Mouse (Mus musculus) cerebellum, postnatal 36 days (tissue): ENCODE data around the gene Kmt2d.
A peak's percentile ranks its signal among the peaks of the same experiment; 100 is the strongest.
"Not testable (repeated sequence)": the region's sequence is repeated elsewhere in the genome, so short reads cannot be mapped to it uniquely, and the experiment has no call there.

ENCODE experiments used
- DNase-seq, 2 experiments: peaks; one replicate each; pipeline ENCODE4 v3.0.0; 2021 to 2022; ENCODE audit warnings: mixed read lengths in 2 of 2

Gene Kmt2d

DNA sequence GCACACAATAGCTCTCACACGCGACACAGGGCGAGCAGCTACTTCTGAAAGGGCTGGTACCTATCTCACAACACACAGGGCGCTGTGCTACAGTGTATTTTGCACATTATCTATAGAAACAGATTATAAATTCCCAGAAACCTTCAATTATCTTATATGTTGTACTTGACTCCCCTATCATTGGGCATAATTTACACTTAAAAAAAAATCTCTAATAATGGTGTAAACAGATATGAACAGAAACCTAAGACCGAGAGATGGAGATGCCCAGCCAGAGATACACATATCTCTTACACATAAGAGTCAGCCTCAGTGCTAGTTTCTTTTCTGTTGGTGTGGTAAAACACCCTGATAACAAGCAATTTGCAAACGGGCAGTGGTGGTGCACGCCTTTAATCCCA is 43.4 kb downstream of the Kmt2d start:
- no peak for DNase-seq

DNA sequence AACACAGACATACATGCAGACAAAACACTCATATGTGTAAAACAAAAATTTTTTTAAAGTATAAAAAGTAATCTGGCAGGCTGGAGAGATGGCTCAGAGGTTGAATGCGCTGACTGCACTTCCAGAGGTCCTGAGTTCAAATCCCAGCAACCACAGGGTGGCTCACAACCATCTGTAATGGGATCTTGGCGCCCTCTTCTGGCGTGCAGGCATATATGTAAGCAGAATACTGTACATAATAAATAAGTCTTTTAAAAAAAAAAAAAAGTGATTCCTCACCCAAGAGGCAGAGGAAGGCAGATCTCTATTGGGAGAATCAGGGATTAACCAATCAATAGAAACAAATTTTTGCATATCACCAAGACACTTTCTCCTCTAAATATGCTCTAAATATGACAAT is 47.6 kb downstream of the Kmt2d start:
- DNase-seq: no peak

DNA sequence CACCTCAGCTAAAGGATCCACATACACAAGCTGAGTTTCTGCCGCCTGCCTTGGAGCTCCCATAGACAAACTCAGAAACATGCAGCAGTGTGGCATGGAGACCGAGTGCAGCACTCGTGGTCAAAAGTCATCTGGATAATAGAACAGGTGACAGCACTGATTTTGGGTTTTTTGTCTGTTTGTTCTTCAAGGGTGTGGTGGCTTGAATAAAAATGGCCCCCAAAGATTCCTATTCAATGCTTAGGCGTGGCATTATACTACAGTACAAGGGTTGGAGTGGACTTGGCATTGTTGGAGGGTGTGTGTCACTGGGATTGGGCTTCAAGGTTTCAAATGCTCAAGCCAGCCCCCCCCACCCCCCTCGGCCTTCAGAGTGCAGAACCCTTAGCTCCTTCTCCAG is 48.9 kb downstream of the Kmt2d start:
- DNase-seq: no peak

DNA sequence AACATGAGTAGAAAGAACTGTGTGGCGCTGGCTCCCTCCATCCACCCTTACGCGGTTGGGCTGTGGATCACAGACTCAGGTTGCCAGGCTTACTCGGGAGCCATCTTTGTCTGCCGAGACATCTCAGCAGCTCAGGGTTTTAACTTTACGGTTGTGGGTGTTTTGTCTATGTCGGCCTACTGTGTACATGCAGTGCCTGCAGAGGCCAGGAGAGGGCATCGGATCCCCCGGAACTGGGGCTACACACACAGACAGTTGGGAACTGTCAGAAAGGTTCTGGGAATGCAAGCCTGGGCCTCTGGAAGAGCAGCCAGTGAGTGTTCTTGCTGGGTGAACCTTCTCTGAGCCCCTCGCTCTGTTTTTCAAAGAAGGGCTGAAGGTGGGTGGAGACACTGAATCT is 49.6 kb downstream of the Kmt2d start:
- DNase-seq: no peak

DNA sequence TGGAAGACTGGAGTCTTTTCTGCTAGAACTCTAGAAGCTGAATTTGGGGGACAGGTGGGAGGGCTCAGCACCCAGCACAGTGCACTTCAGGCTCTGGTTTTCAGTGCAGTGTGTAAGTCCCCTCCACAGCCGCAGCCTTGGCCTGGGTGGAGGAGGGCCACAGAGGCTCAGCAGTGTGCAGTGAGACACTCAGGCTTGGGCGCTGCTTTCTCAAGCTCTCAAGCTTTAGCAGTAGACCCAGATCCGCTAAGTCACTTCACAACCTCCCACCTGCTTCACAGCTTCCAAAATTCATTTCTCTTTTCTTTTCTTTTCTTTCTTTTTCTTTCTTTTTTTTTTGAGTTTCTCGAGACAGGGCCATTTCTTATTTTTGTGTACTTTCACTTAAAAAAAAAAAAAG is 50.1 kb downstream of the Kmt2d start:
- DNase-seq: no peak

DNA sequence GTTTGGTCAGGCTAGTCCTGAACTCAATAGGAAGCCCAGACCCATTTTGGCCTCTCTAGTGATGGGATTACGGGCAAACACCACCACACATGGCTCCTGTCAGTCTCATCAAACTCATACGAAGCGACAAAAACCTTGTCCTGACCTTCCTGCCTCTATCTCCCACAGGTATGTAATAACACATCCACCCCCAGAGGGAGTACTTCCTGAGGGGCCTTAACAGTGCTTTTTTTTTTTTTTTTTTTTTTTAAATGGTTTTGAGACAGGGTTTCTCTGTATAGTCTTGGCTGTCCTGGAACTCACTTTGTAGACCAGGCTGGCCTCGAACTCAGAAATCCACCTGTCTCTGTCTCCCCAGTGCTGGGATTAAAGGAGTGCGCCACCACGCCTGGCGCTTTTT is 52.8 kb downstream of the Kmt2d start:
- no peak for DNase-seq

DNA sequence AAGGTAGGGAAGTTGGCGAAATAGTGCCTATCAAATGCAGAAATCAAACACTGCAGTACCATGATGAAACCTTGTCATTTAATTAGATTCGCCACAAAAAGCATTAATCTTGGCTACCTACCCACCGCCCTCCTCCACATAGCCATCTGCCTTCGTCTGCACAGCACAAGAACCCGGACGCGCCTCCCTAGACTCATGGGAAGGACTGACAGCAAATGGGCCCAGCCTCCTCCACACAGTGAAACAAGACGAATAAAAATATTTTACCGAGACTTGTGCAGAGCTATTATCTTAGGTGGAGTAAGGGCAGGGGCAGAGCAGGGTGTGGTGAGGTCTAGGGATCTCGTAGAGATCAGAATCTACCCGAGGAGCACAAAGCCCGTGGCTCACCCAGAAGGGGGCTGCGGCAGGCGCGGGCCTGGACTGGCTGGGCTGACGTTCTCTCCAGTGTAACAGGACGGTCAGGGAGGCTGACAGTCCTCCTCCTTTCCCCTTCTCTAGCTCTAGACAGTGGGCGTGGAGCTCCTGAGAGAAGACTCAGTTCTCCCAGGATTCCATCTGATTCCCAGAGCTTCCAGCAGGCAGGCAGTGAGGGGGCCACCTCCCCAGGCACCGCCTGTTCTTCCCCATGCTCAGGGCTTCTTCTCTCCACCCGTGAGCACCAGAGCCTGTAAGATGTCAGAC is 58.1 kb downstream of the Kmt2d start:
- no peak for DNase-seq

DNA sequence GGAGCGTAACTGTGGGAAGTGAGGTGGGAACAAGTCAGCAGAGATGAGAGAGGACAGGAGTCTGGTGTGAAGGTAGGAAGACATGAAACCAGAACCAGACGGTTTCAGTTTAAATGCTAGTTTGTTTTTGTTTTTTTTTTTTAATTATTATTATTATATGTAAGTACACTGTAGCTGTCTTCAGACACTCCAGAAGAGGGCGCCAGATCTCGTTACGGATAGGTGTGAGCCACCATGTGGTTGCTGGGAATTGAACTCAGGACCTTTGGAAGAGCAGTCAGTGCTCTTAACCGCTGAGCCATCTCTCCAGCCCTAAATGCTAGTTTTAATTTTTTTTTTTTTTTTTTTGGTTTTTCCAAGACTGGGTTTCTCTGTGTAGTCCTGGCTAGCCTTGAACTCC is 60.8 kb downstream of the Kmt2d start:
- DNase-seq: not testable (repeated sequence)

DNA sequence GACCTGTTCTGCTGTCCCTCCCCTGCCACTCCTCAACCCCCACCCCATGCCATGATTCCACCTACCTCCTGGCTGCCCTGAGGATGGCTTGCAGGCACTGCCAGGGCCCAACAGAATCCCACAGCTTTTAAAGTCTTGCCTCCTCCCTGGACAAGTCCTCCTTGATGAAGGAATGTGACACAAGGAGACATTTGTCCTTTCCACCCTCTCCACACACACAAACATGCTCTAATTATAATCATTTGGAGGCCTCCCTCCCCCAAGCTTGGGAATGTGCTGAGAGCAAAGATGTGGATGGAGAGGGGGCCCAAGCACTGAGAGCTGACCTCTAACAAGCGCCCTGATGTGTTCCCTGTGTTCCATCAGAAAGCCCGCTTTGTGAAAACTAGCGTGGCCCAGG is 61.6 kb downstream of the Kmt2d start, which contains the start of gene Ddn:
Gene Ddn, minus strand, starts transcription at position 101 of the 400 bp plus-strand sequence.
- DNase-seq: no peak

DNA sequence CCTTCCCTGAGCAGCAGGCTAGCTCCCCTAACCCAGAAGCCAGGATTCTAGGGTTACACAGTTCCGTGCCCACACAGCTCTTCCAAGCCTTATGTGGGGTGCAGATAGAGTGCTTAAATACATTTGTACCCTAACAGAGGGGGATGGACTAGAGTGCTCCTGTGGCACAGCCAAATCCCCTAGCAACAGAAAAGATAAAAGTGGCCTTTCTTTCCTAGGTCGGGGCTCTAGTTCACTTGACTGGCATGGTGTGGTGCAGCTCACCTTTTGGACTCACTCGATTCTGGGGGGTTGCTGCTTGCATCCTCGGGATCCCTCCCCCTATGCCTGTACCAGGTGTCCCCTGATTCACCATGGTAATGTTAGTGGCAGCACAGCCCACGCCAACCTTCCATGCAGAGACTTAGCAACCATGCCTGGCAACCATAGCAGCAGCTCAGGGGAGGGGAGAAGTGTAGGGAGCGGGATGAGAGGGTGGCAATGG is 62.3 kb downstream of the Kmt2d start:
- DNase-seq: no peak

DNA sequence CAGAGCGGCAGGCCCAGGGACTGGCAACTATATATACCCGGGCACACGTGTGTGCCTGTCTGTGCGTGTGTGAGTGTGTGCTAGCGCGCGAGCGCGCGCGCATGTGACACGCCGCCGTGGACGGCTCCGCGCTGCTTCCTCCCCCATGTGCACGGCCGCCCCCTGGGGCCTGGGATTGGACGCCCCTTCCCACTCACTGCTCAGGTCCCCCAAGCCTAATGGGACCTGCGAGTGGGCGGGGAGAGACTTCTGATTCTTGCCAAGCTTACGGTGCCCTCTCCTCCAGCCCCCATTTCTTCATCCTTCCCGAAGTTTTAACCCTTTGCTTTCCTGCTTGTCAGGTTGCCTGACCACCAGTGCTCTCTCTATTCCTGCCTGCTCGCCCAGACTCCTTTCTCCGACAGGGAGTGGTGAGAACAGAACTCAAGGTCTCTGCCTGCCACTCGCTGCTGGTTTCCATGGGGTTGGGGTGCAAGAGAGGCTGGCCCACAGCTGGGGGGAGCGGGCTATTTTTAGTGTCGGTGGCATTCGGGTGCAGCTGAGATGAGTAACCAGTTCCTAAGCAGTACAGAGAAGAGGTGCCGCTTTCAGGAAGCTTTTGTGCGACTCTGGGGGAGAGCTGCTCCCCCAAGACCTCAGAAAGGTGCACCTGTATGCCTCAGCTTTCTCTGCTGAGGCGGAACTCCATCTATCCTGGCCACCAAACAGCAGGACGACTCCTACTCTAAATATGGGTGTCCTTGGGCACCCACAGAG is 62.9 kb downstream of the Kmt2d start:
- DNase-seq: peak; percentile 23 to 36

DNA sequence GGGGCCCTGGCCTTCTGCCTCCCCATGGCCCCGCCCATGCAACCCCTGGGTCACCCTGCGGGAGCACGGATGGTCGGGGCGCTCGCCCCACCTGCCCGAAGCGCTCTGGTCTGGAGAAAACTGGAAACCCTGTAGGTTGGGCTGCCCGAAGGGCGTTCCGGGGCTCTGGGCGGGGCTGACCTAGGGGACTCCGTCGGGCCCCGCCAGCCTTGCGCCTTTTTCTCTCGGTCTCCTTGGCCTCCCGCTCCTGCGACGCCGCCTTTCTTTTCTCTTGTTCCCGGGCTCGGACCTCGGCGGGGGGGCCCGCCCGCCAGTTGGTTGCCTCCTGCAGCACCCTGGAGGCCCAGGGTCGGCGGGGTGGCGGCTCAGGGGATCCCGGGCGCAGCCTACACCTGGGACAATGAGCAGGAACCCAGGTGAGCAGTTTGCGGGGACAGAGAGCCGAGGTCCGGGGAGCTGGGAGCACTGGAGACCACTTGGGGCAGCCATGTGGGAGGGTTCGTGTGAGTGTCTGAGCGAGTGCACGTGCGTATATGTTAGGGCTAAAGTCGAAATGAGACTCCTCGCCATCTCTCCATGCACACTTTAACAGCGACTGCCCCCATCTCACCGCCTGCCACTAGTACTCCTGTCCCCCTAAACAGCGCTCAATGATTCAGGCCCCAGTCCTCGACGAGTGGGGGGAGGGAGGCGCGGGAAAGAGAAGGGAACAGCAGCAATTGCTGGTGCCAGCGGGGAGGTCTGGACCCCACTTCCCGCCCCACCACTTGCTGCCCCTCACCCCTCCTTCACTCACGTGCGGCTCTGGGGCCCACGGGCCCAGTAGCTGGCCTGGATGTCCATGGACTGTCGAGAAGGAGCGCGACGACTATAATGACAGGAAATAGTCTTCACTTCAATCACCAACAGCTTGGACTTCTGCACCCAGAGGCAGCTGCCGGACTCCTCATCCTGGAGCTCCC is 63.9 kb downstream of the Kmt2d start:
- DNase-seq: no peak

DNA sequence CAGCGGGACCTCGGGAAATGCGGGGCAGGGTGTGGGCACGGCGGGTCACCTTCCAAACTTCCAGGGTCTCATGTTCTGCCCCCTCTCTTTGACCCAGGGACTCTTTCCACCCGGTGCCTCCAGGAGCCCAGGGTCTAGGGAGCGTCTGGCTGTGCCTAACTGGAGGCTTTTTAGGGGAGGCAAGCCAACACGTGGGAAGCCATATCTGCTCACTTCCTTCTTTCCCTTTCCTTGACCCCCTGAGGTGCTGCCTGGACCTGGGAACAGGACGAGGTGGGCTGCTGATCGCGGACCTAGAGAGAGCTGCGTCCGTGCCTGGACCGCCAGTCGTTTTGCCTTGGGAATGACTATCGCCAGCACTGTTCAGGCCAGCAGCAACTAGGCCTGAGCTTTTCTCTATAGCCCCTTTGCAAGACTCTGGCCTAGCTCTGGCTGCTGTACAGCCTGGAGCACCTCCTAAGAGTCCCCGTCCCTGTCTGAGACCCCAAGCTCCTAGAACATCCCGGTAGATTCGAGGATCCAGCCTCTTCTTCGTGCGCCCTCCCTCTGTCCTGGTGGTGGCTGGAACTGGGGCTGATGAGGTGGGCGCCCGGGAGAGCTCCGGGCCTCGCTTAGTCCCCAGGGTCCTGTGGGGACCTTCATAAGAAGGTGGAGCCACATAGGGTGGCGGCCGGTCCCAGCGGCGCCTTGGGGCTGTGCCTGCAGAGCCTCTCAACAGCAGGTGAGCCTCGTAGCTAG is 64.8 kb downstream of the Kmt2d start:
- DNase-seq: no peak

DNA sequence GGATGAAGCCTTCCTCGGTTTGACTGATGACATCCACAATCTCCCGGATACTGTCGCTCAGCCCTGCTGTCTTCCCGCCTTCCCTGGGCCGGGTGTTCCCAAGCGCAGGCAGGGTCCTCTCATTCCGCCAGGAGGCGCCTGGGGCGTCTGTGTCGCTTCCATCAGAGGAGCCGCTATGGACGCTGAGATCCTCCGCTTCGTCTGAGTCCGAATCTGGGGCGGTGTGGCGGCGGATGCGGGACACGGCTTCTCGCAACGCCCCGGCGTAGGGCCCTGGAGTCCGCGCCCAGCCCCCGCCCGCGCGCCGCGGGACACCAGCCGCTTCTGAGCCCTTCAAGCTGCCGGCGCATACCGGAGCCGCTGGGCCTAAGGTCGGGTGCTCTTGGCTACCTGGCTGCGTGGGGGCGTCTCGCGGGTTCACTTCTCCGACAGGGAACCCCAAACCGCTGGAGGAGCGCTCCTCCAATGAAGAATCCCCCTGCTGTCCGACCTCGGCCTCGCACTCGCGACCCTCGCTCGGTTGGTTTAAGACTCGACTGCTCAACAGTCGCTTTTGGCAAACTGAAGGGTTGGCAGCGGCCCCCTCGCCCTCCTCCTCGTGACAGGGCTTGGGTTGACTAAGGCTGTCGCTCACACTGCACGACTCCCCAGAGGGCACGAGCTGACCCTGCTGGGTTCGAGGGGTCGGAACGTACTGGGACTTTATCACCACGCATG is 65.5 kb downstream of the Kmt2d start:
- peak; percentile 64 to 73 for DNase-seq

DNA sequence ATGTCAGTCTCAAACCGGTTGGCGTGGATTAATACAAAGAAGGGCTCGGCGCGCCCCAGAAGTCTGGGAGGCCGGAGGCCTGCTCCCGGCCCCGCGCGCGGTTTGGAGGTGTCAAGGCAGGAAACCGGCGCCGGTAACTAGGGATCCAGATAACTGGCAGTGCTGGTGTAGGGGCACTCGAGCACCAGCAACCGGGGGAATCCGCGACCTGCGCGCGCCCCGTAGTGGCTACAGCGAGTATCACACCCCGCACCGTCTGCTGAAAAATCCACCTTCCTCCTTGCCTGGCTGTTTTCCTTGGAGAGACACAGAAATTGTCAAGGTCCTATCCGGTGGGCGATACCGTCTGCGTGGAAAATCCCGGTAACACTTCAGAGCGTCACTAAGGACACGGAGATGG is 67.0 kb downstream of the Kmt2d start:
- DNase-seq: peak; percentile 90 to 92

DNA sequence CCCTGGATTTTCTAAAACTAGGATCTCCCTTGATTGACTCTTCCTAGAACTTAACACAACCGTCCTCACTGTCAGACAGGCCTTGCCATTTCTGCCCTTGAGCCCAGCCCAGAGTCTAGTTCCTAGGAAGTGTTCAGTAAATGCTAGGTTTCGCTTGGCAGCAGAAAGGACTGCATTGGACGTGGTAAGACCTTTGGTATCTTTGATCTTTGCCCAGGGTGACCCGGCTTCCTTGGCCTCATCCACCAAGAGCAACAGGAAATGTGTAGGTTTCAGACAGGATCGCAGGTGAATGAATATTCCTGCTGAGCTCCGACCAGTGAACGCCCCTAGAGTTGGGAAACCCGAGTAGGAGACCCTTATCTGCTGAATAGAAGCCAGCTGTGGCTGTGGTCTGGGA is 68.1 kb downstream of the Kmt2d start:
- no peak for DNase-seq

DNA sequence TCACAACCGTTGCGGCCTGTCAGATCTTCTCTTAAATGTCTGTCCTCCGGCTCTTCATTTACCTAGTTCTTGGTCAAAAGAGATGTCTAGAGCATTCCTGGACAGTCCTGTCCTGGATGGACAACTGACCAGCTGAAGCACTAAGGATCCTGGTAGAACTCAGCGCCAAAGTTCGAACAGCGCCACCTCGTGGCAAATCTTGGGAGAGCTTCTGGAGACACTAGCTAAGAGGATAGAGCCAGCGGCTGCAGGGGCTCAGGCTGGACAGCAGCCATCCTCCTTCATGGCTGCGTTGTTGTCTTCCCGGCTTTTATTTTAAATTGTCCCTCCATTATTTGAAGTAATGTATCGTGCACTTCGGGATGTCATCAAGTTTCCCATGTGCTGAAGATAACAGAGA is 71.6 kb downstream of the Kmt2d start:
- peak; percentile 84 to 87 for DNase-seq

DNA sequence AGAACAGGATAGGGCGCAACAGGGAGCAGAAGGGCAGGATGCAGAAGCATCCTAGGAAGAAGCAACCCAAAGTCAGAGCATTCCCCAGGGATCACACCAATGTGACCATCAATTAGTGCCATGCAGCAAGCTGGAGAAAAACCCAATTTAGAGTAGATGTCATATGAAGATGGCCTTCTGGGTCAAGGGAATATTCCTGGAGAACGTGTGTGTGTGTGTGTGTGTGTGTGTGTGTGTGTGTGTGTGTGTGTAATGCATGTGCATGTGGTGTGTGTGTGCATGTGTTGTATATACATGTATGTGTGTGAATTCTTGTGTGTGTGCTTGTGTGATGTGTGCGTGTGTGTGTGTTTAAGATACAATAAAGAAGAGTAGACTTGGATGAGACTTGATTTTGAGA is 72.1 kb downstream of the Kmt2d start:
- no peak for DNase-seq

DNA sequence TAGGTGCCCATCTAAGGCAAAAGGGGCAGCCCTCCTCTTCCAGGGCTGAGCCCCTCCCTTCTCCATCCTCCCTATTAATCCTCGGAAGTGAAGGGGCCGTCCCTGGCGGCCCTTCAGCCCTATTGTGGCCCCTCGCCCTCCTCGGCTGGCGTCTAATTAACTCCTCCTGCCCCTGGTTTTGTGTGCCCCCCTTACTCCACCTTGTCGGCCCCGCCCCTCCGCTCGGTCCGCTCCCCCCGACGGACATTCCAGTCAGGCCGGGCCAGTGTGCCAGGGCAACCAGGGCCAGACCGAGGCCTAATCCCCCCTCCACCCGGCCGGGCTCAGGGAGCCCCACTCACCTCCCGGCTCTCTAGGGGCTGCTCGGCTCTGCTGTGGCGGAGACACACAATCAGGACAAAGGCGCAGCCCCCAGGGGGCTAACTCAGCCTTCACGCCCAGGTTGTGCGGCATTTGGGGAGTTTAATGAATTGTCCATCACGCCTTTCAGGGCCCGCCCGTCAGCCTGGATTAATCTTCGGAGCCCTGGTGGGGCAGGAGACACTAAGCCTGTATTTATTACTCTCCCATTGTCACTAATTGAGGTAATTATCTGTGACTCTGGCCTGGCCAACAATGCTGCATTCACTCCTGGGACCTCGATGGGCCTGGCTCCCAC is 73.0 kb downstream of the Kmt2d start:
- no peak for DNase-seq

DNA sequence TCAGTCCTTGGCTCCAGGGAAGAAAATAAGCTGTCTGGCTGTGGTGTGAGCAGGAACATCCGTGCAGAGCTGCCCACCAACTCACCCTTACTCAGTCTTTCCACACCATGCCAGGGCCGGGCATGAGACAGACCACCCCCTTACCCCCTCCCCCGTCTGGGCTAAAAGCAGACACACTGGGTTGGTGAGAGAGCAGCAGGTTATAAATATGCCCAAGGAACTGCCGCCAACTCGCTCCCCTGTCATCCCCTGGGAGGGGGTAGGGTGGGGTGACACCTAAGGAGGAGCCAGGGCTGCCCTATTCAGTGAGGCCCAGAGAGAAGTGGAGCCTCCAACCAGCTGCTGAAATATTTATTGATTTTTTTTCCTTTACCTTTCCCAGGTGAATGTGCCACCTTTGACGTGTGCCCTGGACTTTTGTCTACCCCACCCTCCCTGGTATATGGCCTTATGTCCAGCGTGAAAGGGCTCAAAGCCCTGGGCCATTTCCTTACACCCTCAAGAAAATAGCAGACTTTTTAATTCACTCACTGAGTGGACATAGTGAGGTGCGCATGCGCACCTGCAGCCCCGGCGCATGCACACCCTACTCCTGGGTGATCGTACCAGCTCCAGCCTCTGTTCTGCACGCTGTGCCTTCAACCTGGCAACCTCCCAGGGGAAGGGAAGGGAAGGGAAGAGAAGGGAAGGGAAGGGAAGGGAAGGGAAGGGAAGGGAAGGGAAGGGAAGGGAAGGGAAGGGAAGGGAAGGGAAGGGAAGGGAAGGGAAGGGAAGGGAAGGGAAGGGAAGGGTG is 74.0 kb downstream of the Kmt2d start:
- no peak for DNase-seq
